In genomic region chr2:179443959-179444358, GRCm38 (mm10) we compare ENCODE assay signal across 8 mouse cellular contexts. TPM values are rescaled to one million over a fixed set of nuclear protein-coding genes. Genes with fewer than 3 reads are reported as not detected.
DNase-seq lines count a peak whose midpoint lies in the region; ATAC-seq and TF ChIP-seq lines count a peak whose summit lies in the region.

No protein-coding gene starts in this region.

- peaks cover 8% of the 10 kb centered on the region for H3K4me1 ChIP-seq in heart, embryonic 13.5 days
- H3K4me1 ChIP-seq in brown adipose tissue, adult 24 weeks (ENCODE audit: control insufficient read depth, insufficient read depth, insufficient read length, low read length), result no peaks in the 10 kb centered on the region
- H3K4me1 ChIP-seq in forebrain, embryonic 14.5 days (ENCODE audit: control insufficient read depth, insufficient read depth, low read length), result 0 out of 2 replicates have a peak, but pooled peaks cover 7% of the 10 kb centered on the region
- H3K4me1 ChIP-seq in thymus, adult 2 months (replicated peaks; ENCODE audit: control insufficient read depth, insufficient read depth, low read length), result no peaks in the 10 kb centered on the region

- TF ChIP-seq CTCF in thymus, adult 2 months (IDR thresholded peaks at IDR 0.05; ENCODE audit: borderline replicate concordance, control insufficient read depth, extremely low read depth, insufficient read depth, low read length, poor library complexity), result no peak

- peaks cover 69% of the 10 kb centered on the region for H3K27me3 ChIP-seq in heart, embryonic 13.5 days (replicated peaks)
- H3K27me3 ChIP-seq in forebrain, embryonic 14.5 days (replicated peaks; ENCODE audit: control insufficient read depth, insufficient read depth, low read length), result no peaks in the 10 kb centered on the region
- H3K27me3 ChIP-seq in thymus, adult 2 months (ENCODE audit: control insufficient read depth, insufficient read depth, low read length), result no peaks in the 10 kb centered on the region; the same call in 1 of the 2 replicates

- H3K36me3 ChIP-seq in heart, embryonic 13.5 days, result no peaks in the 10 kb centered on the region
- H3K36me3 ChIP-seq in forebrain, embryonic 14.5 days (ENCODE audit: control insufficient read depth, insufficient read depth, low read length), result peaks cover 4% of the 10 kb centered on the region; the same call in 1 of the 2 replicates
- H3K36me3 ChIP-seq in thymus, adult 2 months (ENCODE audit: control insufficient read depth, insufficient read depth, low read length), result no peaks in the 10 kb centered on the region

- no peak overlapping the region for H3K27ac ChIP-seq in heart, embryonic 13.5 days (replicated peaks)
- H3K27ac ChIP-seq in brown adipose tissue, adult 24 weeks (replicated peaks; ENCODE audit: low read depth, low read length), result no peak overlapping the region
- no peak overlapping the region for H3K27ac ChIP-seq in forebrain, embryonic 14.5 days (ENCODE audit: low read depth, low read length)
- no peak overlapping the region for H3K27ac ChIP-seq in thymus, adult 2 months (ENCODE audit: control insufficient read depth, insufficient read depth, low read length)

- peaks cover 5% of the 10 kb centered on the region for H3K9me3 ChIP-seq in heart, embryonic 13.5 days
- no peaks in the 10 kb centered on the region; the same call in 1 of the 2 replicates for H3K9me3 ChIP-seq in forebrain, embryonic 14.5 days (replicated peaks; ENCODE audit: control insufficient read depth, low read length)

- TF ChIP-seq POLR2A in thymus, adult 2 months (IDR thresholded peaks at IDR 0.05; ENCODE audit: control insufficient read depth, extremely low read depth, insufficient read depth, low read length, poor library complexity), result no peak

- WGBS in heart, embryonic 13.5 days, result 23% methylated on average over 8 of the region's 11 CpGs
- 11% methylated on average over 8 of the region's 11 CpGs for WGBS in forebrain, embryonic 14.5 days
- 27% methylated on average over 11 of the region's 11 CpGs for WGBS in thymus, adult 2 months

- H3K4me2 ChIP-seq in heart, embryonic 13.5 days, result peak overlapping the region; percentile 99
- peak overlapping the region; percentile 93 for H3K4me2 ChIP-seq in forebrain, embryonic 14.5 days (ENCODE audit: low read length)

- no peak overlapping the region for H3K9ac ChIP-seq in heart, embryonic 13.5 days
- peak overlapping the region; percentile 85 for H3K9ac ChIP-seq in forebrain, embryonic 14.5 days (ENCODE audit: low read length)

- peak overlapping the region; percentile 68 for H3K4me3 ChIP-seq in heart, embryonic 13.5 days
- peak overlapping the region; percentile 63; the same call in 1 of the 2 replicates for H3K4me3 ChIP-seq in brown adipose tissue, adult 24 weeks (ENCODE audit: insufficient read depth, low read depth, low read length)
- peak overlapping the region; percentile 75 for H3K4me3 ChIP-seq in forebrain, embryonic 14.5 days (ENCODE audit: low read depth, low read length)
- H3K4me3 ChIP-seq in thymus, adult 2 months (ENCODE audit: control insufficient read depth, insufficient read depth, low read length), result no peak overlapping the region

- DNase-seq in heart, adult 9 months (ENCODE audit: low spot score in 2 of 2), result no peak
- DNase-seq in forebrain, embryonic 14.5 days (ENCODE audit: low spot score), result peak; percentile 34
- DNase-seq in mesoderm, embryonic 11.5 days (ENCODE audit: low read depth, low spot score), result peak; percentile 36
- DNase-seq in urinary bladder, postnatal 14 days (ENCODE audit: low spot score), result no peak
- DNase-seq in thymus, adult 2 months, result no peak
- no peak for DNase-seq in thymus, postnatal 36 days

- no peak for ATAC-seq in heart, embryonic 13.5 days (ENCODE audit: extremely low read depth, insufficient number of reproducible peaks, low FRiP score, low TSS enrichment)
- ATAC-seq in forebrain, embryonic 14.5 days, result no peak

RNA-seq across cellular contexts. Expression of gene Cdh4, which starts 1.7 kb away (rescaled TPM):
- 1.3 and 1.4 TPM in 2 replicates for polyA plus RNA-seq in heart, embryonic 13.5 days (2015; fragmentation: Nextera tagmentation; extraction: Ambion mirVana)
- 0.50 TPM in 1 of 2 replicates, not detected in the other for polyA plus RNA-seq in brown adipose tissue, adult 24 weeks (2012; ENCODE audit: insufficient read depth, insufficient read length, missing spikeins)
- polyA plus RNA-seq in forebrain, embryonic 14.5 days (2014; fragmentation: Nextera tagmentation; extraction: Ambion mirVana), result 35.0 and 40.4 TPM in 2 replicates
- polyA plus RNA-seq in thymus, adult 2 months (2012; rRNA removed), result 9.7 and 9.9 TPM in 2 replicates

Comparison
In these comparisons a context has a peak if more than half of its experiments do, and no peak if none do; other contexts are left out.
1. DNase-seq: peak in forebrain, embryonic 14.5 days (single experiment) and mesoderm, embryonic 11.5 days (single experiment); none in heart, adult 9 months (0 of 2), urinary bladder, postnatal 14 days (single experiment), thymus, adult 2 months (single experiment) and thymus, postnatal 36 days (0 of 2).